Mouse (Mus musculus) retina, postnatal 7 days (tissue): Measurements from ENCODE around the gene Anp32e.
A peak's percentile ranks its signal among the peaks of the same experiment; 100 is the strongest.
"Not testable (repeated sequence)": the region's sequence is repeated elsewhere in the genome, so short reads cannot be mapped to it uniquely, and the experiment has no call there.

Experiments used
- DNase-seq: peaks from one replicate; pipeline ENCODE4 v3.0.0-alpha.2; 2012; ENCODE audit warnings: low read depth, low spot score

Gene Anp32e

DNA sequence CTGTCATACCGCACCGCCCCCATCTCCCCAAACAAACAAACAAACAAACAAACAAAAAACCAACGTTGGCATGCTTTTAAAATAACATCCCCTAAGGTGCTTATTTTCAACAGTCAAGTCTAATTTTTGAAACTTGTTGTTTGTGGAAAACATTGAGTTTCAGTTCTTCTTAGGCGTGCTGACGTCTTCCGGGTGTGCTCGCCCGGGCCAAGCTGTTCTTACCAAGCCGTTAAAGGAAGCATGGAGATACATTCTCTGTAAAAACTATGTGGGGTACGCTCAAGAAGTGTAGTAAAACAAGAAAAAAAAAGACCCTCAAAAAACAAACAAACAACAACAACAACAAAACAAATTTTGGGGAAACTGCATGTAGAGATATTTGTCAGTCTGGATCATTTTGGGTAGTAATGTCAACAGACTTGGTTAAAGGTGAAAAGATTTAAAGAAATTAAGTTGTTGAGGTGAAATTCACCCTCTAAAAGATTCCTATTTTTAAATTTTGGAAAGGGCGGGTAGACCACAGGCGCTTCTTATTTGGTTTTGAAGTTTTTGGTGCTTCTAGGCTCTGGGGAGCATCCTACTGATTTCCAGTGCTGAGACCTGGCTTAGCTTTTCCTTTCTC is 43.3 kb downstream of the Anp32e start:
- DNase-seq, result no peak

DNA sequence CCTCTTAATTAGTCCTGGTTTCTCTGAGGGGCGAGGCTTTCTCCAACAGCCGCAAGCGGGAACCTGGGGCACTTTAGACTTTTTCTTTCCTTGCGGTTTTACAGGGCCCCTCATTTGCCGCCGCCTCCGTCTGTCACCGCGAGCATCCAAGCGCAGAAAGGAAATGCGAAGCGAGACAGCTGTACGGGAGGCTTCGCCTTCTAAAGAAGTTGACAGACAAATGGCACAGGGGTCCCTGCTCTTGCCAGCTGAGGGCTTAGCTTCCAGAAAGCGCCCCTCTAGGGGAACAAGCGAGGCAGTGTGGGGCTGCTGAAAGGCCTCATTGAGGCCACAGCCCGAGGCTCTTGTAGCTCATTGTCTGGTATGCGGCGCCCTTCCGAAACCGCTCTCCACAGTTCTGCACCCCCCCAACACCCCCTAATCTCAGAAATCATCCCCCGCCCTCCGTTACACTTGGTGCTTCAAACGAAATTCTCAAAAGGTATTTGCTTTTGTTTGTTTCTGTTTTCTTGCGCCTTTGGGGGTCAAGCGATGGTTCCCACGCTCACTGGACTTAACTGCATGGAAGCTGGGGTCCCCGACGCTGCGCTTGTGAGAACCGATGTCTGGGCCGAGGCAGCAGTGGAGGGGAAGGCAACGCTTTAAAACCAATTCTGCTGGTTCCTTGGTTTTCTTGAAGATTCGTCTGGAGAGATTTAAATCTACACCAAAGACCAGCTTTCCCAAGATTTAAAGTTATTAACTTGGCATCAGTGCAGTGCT is 44.0 kb downstream of the Anp32e start:
- no peak for DNase-seq

DNA sequence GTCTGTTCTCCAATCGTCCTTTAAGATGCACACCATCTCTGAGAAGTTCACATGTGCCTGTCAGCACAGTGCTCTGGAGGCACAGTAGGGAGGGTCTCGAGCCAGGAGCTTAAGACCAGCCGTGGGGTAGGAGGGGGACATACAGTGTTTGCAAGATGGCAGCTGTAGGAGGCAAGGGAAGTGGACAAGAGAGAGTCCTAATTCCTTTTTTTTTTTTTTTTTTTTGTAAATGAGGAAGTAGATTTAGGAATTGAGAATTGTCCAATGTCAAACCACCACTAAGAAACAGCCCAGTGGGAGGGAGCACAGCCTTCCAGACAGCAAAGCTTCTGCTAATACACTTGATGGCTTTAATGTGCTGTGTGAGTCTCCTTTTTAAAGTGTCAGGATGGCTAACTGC is 48.0 kb downstream of the Anp32e start:
- no peak for DNase-seq

DNA sequence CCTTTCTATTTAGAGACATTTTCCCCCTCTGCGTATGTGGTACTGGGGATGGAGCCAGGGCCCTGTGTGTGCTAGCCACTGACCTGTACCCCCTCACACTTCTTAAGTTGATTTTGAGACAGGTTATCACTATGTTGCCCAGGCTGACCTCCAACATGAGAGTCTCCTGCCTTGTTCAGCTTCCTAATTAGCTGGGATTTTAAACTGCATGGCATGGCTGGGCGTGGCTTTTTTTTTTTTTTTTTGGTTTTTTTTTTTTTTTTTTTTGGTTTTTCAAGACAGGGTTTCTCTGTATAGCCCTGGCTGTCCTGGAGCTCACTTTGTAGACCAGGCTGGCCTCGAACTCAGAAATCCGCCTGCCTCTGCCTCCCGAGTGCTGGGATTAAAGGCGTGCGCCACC is 48.5 kb downstream of the Anp32e start:
- DNase-seq, result not testable (repeated sequence)

DNA sequence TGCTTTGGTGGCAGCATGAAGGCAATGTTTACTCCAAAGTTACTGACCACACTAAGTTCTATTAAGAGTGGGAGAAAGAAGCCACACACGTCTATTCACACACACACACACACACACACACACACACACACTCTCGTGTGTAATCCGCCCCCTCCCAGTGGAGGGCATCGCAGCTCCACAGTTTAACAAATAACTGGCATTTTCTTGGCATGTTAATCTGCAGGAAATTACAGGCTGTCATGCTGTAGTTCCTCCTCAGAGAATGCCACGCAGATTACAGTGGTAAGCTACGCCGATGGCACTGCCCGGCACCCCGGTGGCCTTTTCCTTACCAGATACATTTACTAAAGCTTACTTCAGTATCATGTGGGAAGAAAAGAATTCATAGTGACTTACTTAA is 49.2 kb downstream of the Anp32e start:
- no peak for DNase-seq

DNA sequence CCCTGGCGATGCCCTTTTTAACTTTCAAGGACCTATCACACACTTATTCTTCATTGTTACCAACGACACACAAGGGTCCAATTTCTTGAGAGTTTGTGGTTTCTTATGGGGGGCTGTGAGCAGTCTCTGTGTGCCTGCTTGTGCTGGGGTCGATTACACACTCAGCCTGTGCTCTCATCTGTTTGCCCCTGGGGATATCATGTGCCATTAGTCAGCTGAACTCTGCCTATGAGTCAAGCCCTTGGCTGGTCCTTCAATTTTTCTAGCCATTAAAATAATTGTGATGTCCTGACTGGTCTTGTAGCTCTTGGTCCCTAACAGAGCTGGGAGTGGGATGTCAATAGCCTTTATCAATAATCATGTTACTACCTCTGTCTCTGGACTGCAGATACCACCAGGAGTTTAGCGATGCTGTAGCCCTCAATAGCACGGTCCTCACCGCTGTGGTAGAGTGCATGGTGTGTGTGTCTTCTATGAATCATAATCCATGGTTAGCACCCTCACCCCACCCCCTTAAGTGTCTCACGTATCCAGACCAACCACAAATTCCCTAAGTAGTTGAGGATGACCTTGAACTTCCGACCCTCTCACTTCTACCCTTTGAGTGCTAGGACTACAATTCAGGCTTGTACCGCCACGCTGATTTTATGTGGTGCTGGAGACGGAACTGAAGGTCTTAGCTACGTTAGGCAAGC is 51.4 kb downstream of the Anp32e start:
- no peak for DNase-seq

DNA sequence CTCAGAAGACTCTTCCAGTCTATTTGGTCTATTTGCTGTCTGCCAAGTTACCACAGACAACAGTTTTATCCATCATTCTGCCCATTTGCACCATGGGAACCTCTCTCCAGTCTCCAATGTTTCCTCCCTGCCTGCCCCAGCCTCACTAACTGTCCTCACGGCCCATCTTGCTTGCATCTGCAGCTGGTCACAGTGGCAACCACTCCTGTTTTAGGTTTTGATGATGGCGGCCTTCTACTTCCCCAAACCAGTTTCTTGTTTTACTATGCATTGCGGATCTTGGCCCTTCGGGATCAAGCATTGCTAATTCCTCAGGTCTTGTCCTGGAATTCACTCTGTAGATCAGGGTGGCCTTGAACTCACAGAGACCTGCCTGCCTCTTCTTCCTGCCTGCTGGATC is 53.1 kb downstream of the Anp32e start:
- DNase-seq, result no peak

DNA sequence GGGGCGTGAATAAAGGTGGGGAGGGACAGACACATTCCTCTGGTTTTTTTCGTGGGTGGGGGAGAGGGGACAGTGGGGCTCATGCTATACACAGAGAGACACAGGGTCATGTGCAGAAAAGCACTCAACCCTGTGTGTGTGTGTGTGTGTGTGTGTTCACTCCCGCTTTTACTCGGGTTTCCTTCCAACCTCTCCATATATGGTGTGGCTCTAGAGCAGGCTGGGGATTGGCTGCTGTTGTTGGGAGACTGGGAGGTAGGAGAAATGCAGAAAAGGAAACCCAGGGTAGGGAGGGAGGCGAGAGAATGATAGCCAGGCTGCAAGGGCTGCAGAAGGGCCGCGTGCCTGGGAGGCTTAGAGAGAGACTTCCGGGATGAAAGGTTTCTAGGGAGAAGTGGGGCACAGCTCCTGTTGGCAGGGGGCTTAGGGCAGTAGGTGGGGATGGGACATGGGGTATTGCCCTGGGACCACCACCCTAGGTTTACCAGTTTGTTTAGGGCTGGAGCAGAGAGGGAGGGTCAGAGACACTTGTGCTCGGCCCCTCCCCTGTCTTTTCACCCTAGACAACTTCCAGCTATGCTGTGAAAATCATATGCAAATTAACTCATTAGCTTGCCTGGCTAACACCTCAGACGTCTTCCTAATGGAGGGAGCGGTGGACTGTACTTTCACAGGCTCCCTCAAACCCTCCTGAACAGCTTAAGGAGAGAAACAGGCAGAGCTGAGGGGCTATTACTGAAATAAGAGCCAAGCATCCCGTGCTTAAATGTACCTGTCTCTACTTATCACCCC is 56.4 kb downstream of the Anp32e start:
- peak; percentile 61 for DNase-seq

DNA sequence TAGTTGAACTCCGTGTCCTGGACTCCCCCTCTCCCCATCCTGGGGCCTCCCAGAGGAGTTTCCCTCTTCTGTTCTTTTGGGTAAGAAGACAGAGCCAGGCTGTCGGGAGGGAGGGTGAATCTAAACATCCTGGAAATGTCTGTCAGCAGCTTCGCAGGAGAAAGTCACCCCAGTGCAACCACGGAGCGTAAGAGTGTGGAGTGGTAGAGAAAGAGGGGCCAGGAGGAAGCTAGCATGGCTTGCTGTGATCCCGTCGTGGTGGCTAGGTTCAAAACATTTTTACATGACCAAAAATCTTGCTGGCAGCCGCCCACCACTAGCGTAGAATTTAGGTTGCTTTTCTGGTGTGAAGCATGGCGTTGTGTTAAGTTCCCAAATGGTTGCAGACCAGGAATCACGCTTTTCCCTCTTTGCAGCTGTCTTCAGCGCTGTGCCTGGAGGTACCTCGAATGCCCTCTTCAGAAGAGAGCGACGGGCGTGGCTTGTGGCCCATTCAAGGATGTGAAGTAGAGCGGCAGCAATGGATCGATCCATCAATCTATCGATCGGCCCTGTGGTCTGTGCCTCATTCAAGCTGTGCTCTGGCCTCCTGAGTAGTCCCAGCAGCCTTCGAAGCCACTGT is 57.1 kb downstream of the Anp32e start:
- DNase-seq, result no peak

DNA sequence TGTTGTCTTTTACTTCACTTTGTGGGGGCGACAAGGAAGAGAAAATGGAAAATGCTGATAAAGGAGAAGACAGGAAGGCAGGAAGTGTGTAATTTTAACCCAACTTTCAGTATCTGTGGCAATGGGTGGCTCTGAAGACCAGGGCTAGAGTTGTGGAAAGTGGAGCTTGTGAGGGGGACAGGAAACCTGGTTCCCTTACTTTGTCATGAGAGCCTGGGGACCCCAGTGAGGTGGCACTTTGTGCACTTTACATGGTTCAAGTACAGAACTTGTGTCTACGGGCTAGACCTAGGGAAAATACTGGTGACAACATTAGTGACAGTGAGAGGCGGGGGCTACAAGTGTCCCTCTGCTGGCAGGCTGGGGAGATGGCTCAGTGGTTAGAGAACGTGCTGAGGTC is 57.9 kb downstream of the Anp32e start:
- DNase-seq, result no peak

DNA sequence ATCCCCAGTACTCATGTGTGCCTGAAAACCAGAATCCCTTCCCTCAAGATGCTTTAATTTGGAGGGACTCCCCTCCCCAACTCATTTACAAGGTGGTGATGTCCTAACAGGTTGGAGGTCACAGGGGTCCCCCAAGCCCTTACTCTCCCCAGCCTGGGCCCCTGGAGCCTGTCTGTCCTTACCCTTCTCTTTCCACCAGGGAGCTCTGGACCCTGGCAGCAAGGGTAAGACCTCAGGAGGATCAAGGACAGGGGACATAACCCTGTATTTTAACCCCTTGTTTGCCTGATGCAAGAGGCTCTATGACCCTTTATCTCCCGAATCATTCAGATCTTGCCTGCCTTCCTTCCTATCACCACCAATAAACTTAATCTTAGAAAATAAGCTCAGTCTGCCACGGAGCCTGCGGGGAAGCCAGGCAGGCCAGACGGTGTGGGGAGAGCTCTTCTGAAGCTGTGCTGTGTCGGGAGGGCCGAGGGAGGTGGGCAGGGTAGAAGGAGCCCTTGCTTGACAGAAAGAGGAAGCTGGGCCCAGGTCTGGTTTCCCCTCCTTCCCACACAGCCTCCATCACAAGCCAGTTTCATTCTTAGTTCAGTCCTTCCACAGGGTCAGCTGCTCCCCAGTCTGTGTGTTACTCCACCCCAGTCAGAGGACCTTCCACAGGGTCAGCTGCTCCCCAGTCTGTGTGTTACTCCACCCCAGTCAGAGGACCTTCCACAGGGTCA is 58.5 kb downstream of the Anp32e start:
- DNase-seq, result no peak

DNA sequence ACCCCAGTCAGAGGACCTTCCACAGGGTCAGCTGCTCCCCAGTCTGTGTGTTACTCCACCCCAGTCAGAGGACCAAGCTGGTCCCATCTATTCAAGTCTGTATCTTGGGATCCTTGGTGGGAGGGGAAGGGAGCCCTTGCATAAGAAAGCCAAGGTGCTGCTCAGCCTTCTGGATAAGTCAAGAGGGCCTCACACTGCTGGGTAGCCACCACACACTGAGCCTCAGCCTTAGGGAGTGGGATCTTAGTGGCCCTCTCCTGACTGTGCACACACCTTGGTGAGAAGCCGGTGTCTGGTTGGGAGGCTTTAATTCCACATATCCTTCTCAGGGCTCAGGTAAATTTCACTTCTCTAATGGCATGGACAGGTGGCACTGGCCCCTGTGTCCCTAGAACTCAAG is 59.1 kb downstream of the Anp32e start:
- DNase-seq, result no peak

DNA sequence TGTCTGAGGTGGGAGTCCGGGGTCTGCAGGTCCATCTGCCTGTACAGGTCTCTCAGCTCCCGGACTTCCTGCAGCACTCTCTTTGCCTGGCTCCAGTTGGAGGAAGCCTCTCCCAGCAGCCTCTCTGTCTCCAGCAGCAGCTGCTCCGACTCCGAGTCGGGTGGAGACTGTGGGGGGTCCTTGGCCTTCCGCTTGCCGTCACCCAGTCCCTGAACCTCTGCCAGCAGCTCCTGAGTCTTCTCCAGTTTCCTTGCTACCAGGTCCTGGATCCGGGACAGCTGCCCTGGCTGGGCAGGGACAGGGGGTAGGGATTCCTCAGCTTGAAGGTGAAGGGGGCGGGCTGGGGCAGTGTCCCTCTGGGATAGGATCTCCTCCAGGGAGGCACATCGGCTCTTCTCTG is 59.9 kb downstream of the Anp32e start:
- no peak for DNase-seq

DNA sequence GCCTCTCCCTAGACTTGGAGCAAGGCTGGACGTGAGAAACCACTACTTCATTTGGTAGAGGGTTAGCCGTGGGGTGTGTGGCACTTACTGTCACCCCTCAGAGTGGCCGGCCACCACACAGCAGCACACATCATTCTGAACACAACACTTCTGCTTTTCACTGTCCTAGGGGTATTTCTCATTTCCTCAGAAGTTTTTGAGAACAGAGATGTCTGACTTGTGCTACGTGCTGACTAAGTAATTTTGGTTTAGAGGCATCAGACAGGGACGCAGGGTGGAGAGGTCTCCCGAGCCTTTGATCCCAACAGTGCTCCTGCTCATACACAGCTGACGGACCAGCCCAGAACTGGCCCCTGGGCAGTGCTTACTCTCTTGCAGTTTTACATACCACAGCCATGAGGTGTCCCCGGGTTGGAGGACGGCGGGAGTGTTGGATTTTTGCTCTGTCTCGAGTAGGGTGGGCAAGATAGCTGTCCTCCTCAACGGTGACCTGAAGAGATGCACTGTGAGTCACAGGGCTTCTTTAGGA is 61.4 kb downstream of the Anp32e start:
- no peak for DNase-seq

DNA sequence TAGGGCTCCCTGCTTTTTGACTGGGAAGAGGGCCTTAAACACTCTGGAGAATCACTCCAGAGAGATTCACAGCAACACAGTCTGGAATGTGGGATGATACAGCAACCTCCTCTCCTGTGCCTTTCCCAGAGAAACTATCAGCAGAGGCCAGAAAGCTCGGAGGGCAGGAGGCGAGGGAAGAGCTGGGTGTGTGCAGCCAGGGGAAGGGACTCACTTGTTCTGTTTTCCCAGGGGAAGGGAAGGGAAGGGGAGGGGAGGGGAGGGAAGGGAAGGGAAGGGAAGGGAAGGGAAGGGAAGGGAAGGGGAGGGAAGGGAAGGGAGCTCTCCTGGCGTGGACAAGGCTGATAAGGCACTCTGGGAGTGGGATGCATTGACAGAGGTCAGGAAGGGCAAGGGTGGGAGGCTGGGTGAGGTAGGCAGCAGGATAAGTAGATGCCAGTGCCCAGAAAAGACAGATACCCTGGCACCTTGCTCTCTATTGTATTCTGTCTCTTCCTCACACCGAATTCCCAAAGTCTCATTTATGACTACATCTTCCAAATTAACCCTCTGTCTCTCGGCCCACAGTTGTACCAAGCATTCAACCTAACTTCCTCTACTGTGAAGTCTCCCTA is 64.1 kb downstream of the Anp32e start:
- DNase-seq, result no peak

DNA sequence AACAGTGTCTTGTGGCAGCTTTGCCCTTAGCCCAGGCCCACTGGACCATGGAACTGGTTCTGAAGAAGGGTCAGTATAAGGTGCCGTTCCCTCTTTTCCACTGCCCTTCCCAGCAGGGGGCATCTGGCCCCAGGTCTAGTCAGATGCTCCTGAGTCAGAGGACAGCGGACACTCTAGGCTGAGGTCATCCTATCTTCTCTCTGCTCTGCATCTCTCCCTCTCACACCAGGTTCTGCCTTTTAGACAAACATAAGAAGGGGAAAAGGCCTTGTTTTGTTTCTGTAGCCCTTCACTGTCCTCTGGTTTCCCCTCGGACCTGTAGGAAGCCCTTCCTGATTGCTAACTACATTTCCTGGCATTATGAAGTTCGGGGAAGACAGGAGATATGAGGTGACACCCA is 64.8 kb downstream of the Anp32e start:
- DNase-seq, result no peak

DNA sequence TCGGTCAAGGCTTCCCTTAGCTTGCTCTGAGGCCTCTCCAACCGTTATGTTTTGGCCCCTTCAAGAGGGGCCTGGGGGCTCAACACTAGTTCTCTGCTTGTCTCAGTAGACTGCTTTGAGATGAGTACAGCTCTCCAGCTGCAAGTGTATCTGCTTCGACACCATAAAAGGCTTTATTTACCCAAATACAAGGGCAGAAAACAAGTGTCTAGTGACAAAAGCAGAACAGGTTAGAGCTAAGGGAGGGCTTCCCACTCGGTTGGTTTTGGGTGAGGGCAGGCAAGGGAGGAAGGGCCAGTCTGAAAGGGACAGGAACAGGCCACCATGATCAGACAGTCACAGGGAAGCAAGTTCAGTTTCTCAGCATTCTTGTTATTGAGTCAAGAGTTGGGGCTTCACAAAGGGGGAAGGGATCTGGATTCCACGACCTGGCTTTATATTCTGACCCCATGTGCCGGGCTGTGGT is 65.4 kb downstream of the Anp32e start:
- DNase-seq, result no peak

DNA sequence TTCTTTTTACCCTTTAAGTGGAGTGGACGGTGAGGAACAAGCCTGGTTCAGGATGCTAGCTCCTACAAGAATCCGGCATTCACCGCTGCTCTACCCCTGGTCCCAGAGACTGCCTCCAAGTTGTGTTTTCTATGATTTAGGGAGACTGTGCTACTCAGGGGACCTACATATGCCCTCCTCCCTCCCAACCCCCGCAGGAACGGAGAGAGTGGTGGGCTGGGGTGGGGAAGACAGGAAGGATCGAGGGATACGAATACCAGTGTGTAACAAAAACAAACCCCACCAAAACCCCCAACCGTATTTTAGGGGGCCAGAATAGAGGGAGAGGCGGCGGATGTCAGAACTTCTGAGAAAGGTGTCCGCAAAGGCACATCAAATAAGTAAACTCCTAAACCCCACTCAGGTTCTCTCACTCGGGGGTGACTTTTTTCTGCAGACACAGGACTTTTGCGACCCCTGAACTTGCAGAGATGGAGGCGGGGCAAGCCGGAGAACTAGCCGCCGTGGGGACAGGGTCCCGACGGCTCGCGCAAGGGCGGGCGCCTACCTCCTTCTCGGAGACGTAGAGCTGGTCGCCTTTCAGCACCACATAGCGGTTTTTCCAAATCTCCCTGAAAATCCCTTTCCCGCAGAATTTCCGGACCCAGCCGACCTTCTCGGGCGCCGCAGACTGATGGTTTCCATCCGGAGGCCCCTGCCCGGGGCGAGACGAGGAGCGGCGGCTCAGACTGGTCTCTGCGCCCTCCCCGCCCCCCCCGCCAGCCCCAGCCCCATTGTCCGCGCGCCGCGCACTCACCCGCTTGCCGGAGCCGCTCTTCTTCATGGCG is 66.1 kb downstream of the Anp32e start:
- no peak for DNase-seq

DNA sequence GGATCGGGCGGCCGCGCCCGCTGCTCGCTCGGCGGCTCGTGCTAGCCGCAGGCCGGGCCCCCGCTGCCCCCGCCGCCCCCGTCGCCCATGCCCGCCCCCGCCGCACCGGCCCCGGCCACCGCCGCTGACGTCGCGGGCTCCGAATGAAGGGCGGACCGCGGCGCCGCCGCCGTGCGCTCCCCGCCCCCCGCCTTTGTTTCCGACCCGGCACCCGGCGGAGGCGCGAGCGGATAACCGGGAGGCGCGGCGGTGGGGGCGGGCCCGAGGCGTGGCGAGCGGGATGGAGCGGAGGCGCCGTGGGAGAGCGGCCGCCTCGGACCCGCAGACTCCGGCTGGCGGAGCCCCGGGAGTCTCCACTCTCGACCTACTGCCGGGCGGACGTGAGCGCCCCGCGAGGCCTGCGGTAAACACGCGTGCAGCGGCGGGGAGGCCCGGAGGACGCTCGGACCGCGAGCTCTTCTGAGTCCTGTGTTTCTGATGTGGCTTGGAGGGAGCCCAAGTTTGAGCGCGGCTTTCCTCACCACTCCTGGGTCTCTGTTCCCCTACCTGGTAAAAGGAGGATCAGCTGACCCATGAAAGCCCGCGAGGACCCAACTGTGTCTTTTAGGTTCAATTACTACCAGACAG is 66.9 kb downstream of the Anp32e start, which contains the start of gene Plekho1:
TSS of gene Plekho1 (minus strand) at position 200 of the 627 bp plus-strand sequence.
- DNase-seq, result no peak
